11 mouse cellular contexts compared by ENCODE assay signal in the genomic region with DNA sequence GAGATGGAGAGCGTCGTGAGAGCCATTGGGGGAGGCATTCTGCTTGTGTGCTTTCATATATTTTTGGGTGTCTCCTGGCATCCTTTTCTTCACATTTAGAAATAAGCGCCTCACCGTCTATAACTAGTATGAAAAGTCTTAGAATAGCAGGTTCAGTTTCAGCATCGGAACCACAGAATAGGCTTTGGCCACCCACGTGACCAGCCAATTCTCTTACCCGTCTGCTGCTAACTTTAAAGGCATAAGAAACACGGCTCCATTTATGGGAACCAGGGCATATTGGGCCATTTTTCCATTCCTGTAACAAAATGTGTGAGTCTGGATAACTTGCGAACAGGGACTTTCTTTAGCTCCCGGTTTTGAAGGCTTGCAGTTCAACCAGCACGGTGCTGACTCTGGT.
"Had no signal": no experiment of that assay in that cellular context is flagged by ENCODE, and none has a peak within 500 bp of the region (broad histone marks: within the 10 kb centered on the region; RNA-seq: fewer than 3 reads in every experiment).

No protein-coding gene starts in this region.

- DNase-seq: retina, postnatal 1 day; right cerebral cortex, postnatal 14 days; right cerebral cortex, postnatal 25 days; right cerebral cortex, postnatal 4 days; spleen, adult 18-20 months; thymus, adult 18-20 months; thymus, adult 2 months; thymus, postnatal 14 days; thymus, postnatal 25 days; thymus, postnatal 36 days; thymus, postnatal 4 days had no signal
